8 mouse cellular contexts compared by ENCODE assay signal in the genomic region with DNA sequence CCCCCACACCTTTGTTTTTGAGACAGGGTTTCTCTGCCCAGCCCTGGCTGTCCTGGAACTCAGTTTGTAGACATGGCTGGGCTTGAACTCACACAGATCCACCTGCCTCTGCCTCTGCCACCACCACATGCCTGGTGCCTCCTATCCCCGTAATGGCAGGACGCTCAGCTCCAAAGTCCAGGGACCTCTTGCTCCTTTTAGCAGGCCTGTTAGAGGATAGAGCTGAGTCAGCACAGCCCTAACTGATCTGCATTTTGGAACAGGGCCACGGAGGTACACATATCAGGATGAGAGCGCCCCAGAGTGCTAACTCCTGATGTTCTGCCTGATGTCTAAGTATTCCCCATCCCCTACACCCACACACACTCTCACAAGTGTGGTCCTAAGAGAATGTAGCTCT. TPM values are rescaled to one million over a fixed set of nuclear protein-coding genes. Genes with fewer than 3 reads are reported as not detected.
DNase-seq lines count a peak whose midpoint lies in the region; ATAC-seq lines count a peak whose summit lies in the region.

TSS of gene Tmem86b (minus strand) at position 392 of the 400 bp plus-strand sequence.

- DNase-seq in layer of hippocampus, adult 8-10 months (ENCODE audit: low spot score in 2 of 2): no peak
- DNase-seq in layer of hippocampus, adult 9-10 months (ENCODE audit: low spot score): no peak
- DNase-seq in left cerebral cortex, postnatal 14 days (ENCODE audit: low spot score in 2 of 2): no peak
- DNase-seq in spleen, postnatal 36 days (ENCODE audit: low spot score in 2 of 2): peak; percentile 37 to 65
- no peak for DNase-seq in lung, postnatal 4 days
- DNase-seq in right cerebral cortex, postnatal 4 days: no peak
- no peak for DNase-seq in gastrocnemius, postnatal 14 days

- intact Hi-C loops in left cerebral cortex, postnatal 14 days (cut with DNase I): no loop called here
- intact Hi-C loops in gastrocnemius, postnatal 14 days (cut with DNase I; ENCODE audit: low total_unique reads): no loop called here

- ATAC-seq in hematopoietic stem cell, adult 5-6 weeks (replicated peaks in 1 of 2; ENCODE audit: insufficient read depth in 1 of 2, low FRiP score in 2 of 2, low TSS enrichment in 1 of 2, low read depth in 1 of 2, poor library complexity in 2 of 2, severe bottlenecking in 2 of 2): no peak

RNA-seq across cellular contexts. Expression of gene Tmem86b, which starts in this region (rescaled TPM):
- total RNA-seq in layer of hippocampus, adult 8-10 months (2022): 10 to 100 TPM; 15.4 to 27.0 (median 20.7) TPM
- 22.0 and 22.8 TPM in 2 replicates for total RNA-seq in hematopoietic stem cell, adult 5-6 weeks (2017)
- total RNA-seq in left cerebral cortex, postnatal 14 days (2021): 10 to 100 TPM; 10.8 to 10.9 TPM
- total RNA-seq in gastrocnemius, postnatal 14 days (2021): 1 to 10 TPM; 2.1 to 3.1 TPM

Comparison
In these comparisons a context has a peak if more than half of its experiments do, and no peak if none do; other contexts are left out.
1. DNase-seq: peak in spleen, postnatal 36 days (2 of 2); none in layer of hippocampus, adult 8-10 months (0 of 2), layer of hippocampus, adult 9-10 months (single experiment), left cerebral cortex, postnatal 14 days (0 of 2), lung, postnatal 4 days (0 of 2), right cerebral cortex, postnatal 4 days (single experiment) and gastrocnemius, postnatal 14 days (single experiment).